Mouse (Mus musculus) cerebellum, adult 2 months (tissue): ENCODE results near the gene Samd14.

Experiments used
- CTCF ChIP-seq: fragments of 200-500 bp; IDR thresholded peaks from 2 replicates; pipeline ENCODE4 v1.5.1; 2011; ENCODE audit warnings: low read depth, mild to moderate bottlenecking, control low read depth, low read length, moderate library complexity, borderline replicate concordance; ENCODE audit not compliant: insufficient read depth
- POLR2A ChIP-seq: fragments of 200-500 bp; IDR thresholded peaks from 2 replicates; pipeline ENCODE4 v1.6.1; 2011; ENCODE audit warnings: low read length, control low read depth, borderline replicate concordance; ENCODE audit not compliant: insufficient read depth

GRCm38 (mm10) chr11:94997596-94997995, 12.1 kb upstream of the Samd14 start:
- TF ChIP-seq CTCF (no peak), POLR2A (no peak)
